Mouse (Mus musculus) stomach, postnatal 0 days (tissue): ENCODE results near the gene N4bp1.

Experiments used
- CTCF ChIP-seq: IDR thresholded peaks from 2 replicates; pipeline ENCODE4 v1.5.1; 2016; ENCODE audit warnings: antibody characterized with exemption, low read depth, mild to moderate bottlenecking, moderate library complexity
- EP300 ChIP-seq: optimal IDR thresholded peaks from 2 replicates; pipeline ENCODE3; 2016; ENCODE audit warnings: antibody characterized with exemption

GRCm38 (mm10) chr8:86891533-86891932 is 6.5 kb upstream of the N4bp1 start:
- no peak for TF ChIP-seq CTCF
- TF ChIP-seq EP300, result no peak
